Mouse (Mus musculus) cerebellum, adult 2 months (tissue): ENCODE data around the gene Rgs3.

Experiments used
- CTCF ChIP-seq: fragments of 200-500 bp; IDR thresholded peaks from 2 replicates; pipeline ENCODE4 v1.5.1; 2011; ENCODE audit warnings: low read depth, mild to moderate bottlenecking, control low read depth, low read length, moderate library complexity, borderline replicate concordance; ENCODE audit not compliant: insufficient read depth
- POLR2A ChIP-seq: fragments of 200-500 bp; IDR thresholded peaks from 2 replicates; pipeline ENCODE4 v1.6.1; 2011; ENCODE audit warnings: low read length, control low read depth, borderline replicate concordance; ENCODE audit not compliant: insufficient read depth

GRCm38 (mm10) chr4:62516579-62516978, 43.1 kb upstream of the Rgs3 start:
- TF ChIP-seq CTCF: no peak
- TF ChIP-seq POLR2A: no peak
